Mouse (Mus musculus) adrenal gland, postnatal 14 days (tissue): ENCODE results near the gene Stim1. TPM values are rescaled to one million over a fixed set of nuclear protein-coding genes. Genes with fewer than 3 reads are reported as not detected.
"Not testable (repeated sequence)": the region's sequence is repeated elsewhere in the genome, so short reads cannot be mapped to it uniquely, and the experiment has no call there.

Source experiments
- DNase-seq: peaks from one replicate; pipeline ENCODE4 v3.0.0; 2021; ENCODE audit warnings: mixed read lengths
- total RNA-seq: library from RNA; stranded (reverse); gene quantifications from 2 replicates; pipeline ENCODE4 v1.2.3, GENCODE M21; 2021

The Stim1 gene
- total RNA-seq, 1 experiment from 2014 or later: 71.0 TPM

DNA sequence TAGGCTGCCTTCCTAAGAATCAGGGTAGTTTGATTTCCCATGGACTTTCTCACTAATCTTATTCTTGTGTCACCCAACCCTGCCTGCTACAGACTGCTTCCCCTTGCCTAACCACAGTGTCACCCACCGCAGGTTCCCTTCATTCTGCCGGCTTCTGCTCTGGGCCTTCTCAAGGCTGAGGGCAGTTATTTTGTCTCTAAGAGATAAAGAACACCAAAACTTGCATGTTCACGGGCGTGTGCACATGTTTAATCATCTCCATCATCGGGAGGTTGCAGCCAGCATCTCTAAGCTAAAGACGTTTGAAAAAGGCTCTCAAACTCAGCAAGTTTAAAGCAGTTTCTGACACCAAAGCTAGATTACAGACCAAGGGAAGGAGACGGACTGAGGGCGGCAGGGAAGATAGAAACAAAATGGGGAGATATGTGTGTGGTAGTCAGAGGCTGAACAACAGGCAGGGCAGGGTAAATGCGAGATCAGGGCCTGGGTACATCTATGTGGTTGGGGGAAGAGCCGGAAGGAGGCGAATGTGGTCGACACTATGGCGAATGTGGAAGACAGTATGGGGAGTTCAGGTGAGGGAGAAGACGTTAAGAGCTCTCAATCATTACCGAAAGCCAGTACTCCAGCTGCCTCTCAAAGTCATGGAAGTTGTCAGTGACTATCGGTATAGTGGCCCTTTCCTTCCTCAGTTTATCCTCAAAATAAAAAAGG, 18.8 kb upstream of the Stim1 start:
- peak; percentile 39 for DNase-seq

DNA sequence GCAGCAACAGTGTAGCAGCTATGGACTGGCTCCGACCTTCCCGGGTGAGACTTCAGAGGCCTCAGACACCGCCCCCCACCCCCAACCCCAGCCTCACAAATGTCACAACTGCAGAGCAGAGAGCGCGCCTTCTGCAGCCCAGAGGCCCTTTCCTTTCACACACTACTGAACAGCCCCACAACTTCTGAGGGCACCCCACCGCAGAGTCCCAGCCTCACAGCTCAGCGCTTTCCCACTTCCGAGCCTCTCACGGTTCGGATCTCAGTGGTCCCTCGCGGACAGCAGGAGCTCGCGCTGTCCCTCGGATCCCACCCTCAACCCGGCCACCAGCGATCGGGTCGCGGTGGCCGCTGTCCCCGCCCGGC, 18.1 kb upstream of the Stim1 start:
- peak; percentile 73 for DNase-seq

DNA sequence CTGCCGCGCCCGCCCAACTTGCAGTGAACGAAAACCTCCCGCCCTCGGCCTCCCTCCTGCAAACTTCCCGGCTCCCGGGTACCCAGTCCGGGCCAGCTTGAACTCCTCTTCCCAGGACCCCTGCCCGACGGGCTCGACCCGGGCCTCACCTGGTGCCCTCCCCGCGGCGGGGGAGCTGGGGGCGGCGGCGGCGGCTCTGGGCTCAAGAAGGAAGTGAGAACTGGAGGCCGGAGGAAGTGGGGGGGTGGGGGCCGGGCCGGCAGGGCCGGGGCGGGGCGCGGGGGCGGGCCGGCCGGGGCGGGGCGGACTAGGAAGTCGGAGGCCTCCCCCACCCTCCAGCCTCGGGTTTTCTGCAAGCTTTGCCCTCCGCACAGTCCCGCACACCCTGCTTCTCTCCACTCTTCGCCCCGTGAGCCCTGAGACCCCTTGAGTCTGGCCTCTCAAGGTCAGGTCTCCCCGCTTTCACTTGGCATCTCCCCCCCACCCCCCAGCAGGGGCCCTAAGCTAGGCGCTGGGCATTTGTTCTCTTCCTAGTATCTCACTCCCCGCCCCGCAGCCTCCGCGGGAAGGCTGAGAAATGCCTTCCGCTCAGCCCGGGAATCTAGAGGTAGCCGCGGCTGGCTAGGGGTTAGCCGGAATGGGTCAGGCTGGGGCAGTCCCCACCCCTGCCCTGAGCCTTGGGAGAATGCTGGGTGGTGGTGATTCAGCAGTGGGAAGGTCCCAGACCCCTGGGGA, 17.5 kb upstream of the Stim1 start:
- DNase-seq: peak; percentile 88

- DNase-seq: peak; percentile 95
These were observed 16.9 kb upstream of the Stim1 start for GRCm38 (mm10) chr7:102250631-102251214.

GRCm38 (mm10) chr7:102253631-102254030, 14.0 kb upstream of the Stim1 start:
- no peak for DNase-seq

- no peak for DNase-seq
These were observed 11.7 kb upstream of the Stim1 start, which contains the start of gene Rhog for GRCm38 (mm10) chr7:102255954-102256353. Gene Rhog (minus strand): TSS chr7:102256054.

DNA sequence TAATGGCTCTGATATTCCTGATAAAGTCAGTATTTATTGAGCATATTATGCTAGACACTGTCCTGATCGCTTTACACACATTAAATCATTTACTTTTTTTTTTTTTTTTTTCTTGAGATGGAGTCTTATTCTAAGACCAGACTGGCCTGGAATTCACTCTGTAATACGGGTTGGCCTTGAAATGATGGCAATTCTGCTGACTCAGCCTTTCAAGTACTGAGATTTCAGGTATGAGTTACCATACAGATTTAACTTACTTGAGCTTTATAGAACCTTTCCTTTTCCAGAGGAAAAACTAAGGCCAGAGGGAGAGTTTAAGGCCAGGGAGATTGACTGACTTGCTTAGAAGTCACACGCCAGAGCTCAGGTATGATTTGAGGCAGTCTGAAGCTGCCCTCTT, 11.0 kb upstream of the Stim1 start:
- DNase-seq: no peak

DNA sequence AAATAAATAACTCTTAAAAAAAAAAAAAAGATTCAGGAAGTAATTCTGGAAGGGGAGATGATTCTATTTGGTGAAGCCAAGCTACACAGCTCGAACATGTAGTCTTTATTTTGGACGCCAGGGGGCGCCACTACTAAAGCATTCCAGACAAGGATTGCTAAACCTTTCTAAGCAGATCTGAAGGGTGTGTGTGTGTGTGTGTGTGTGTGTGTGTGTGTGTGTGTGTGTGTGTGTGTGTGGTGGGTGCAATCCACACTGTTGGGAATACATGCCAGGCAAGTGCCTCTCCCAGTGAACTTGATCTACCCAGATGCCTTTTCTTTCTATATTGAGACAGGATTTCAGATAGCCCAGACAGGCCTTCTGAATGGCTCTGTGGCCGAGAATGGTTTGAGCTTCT, 9.4 kb upstream of the Stim1 start:
- peak; percentile 91 for DNase-seq

- no peak for DNase-seq
These were observed 8.9 kb upstream of the Stim1 start for GRCm38 (mm10) chr7:102258753-102259152.

DNA sequence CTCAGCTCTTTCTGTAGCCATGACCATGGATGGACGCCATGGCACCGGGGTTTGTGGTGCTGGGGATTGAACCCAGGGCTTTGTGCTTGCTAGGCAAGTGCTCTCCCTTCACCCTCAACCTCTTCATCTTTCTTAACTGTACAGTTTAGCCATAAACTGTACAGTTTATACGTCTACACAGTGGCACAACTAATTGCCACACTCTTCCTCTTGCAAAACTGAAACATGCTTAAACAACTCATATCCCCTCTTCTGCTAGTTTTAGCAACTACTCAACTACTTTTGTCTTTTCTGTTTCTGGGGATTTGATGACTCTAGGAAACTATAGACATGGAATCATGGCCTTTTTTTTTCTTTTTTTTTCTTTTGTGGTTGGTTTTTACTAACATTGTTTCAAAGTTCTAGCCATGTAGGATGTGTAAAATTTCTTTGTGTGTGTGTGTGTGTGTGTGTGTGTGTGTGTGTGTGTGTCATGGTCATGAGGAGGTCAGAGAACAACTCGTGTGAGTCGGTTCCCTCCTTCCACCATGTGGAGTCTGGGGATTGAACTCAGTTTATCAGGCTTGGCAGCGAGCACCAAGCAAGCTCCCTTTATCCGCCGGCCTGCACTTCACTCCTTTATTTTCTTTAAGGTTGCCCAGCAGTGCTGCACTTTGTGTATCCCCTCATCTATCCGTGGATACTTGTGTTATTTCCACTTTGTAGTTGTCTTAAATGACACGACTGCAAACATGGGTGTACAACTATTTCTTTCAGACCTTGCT, 7.7 kb upstream of the Stim1 start:
- DNase-seq: no peak

DNA sequence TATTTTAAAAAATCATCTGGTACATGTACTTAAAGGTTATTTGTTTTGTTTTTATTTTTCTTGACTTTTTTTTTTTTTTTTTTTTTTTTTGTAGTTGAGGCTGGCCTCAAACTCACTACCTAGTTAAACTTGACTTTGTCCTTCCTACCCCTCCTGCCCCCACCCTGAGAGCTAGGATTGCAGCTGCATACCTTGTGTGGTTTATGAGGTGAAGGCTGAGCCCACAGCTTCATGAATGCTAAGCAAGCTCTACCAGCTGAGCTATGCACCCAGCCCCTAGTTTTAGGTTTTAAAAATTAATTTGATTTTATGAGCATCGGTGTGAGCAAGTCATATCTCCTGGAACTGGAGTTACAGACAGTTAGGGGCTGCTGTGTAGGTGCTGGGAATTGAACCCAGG, 7.1 kb upstream of the Stim1 start:
- no peak for DNase-seq

GRCm38 (mm10) chr7:102263020-102263419, 4.6 kb upstream of the Stim1 start:
- DNase-seq: no peak

GRCm38 (mm10) chr7:102266021-102266400, 1.6 kb upstream of the Stim1 start:
- DNase-seq: not testable (repeated sequence)

- DNase-seq: no peak
These were observed 1.1 kb upstream of the Stim1 start for GRCm38 (mm10) chr7:102266401-102267042.

DNA sequence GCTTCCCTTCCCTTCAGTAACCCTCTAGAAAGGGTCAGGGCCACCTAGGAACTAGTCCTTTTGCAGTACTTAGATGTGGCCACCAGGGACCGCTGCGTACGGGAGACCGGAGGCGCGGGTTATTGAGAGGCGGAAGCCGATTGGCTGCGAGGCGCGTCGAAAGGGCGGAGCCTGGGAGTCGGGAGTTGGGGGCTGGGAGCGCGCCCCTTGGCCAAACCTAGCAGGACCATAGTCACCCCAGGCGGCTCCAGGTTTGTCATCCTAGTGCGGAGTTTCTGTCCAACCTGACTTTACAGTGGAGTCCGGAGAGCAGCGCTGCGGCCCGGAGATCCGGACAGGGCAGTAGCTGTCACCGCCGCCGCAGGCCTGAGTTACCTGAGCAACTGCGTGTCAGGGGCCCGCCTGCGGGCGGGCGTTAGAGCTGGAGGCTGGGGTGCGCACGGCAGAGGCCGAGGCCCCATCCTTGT, 460 bp upstream of the Stim1 start:
- peak; percentile 97 for DNase-seq

GRCm38 (mm10) chr7:102268395-102268748, 766 bp downstream of the Stim1 start:
- no peak for DNase-seq

GRCm38 (mm10) chr7:102272422-102272948, 4.9 kb downstream of the Stim1 start:
- no peak for DNase-seq

GRCm38 (mm10) chr7:102281403-102281802, 13.8 kb downstream of the Stim1 start:
- no peak for DNase-seq

DNA sequence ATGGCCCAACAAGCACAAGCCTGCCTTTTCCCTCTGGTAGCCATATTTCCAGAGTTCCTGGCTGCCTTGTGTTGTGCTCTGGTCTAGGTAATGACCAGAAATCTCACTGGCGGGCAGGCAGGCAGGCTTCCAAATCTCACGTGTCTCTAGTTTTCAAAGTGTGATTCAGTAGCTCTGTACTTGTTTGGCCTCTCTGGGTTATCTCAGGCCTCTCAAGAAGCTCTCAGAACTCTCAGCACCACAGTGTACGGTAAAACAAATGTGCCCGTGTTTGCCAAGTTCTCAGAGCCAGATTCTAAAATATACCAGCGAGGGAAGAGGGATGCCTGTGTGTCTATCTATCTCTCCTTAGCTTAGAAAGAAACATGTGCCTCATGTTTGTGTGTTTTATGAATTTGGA, 14.7 kb downstream of the Stim1 start:
- DNase-seq: peak; percentile 20

- DNase-seq: no peak
These were observed 21.9 kb downstream of the Stim1 start for GRCm38 (mm10) chr7:102289466-102289865.

DNA sequence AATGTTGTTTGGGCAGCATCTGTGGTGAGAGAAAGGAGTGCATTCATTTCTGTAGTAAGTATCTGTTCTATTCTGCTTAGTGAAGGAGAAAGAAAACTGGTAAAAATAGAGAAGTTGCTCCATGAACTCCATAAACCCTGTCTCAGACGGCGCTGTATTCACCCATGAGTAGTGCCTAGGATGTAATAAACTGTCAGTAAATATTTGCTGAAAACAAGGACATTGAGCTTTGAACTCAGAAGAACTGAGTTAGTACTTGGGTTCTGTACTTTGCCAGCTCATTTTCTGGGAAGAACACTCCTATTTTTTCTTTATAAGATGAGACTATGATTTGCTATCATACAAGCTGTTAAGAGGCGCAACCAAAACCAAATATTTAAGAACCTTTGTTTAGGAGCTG, 24.6 kb downstream of the Stim1 start:
- DNase-seq: no peak

DNA sequence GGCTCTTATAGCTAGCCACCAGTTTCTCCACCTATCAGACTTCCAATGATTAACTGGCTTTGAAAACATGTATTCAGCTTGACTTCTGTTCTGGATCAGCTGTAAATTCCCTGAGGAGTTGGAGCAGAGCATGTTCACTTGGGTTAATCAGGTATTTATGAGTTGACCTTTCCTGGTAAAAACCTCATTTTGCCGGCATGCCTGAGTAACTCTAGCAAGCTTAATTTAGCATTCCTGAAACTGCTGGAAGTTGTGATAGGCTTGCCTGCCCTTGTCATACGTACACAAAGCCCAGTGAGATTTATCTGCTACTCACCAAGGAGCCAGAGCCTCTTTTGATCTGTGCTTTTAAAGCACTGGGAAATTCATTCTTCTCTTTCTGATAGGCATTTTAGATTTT, 25.6 kb downstream of the Stim1 start:
- no peak for DNase-seq
